Mouse (Mus musculus): ENCODE results near the gene Srsf5. TPM values are rescaled to one million over a fixed set of nuclear protein-coding genes. Genes with fewer than 3 reads are reported as not detected.

The Srsf5 gene
- polyA plus RNA-seq, 1 experiment from 2014 or later, result 506 TPM

Other genes starting within 250 kb of the Srsf5 start
- gene Ccdc177, start 184.8 kb upstream of the Srsf5 start, polyA plus RNA-seq (2015; fragmentation: Nextera tagmentation; extraction: Ambion mirVana), result 5.5 and 6.6 TPM in 2 replicates
- 13.0 and 14.5 TPM in 2 replicates for gene Susd6, start 155.0 kb upstream of the Srsf5 start, polyA plus RNA-seq (2015; fragmentation: Nextera tagmentation; extraction: Ambion mirVana)
- gene Slc10a1, start 23.2 kb downstream of the Srsf5 start, polyA plus RNA-seq (2015; fragmentation: Nextera tagmentation; extraction: Ambion mirVana), result 0.62 and 0.79 TPM in 2 replicates
- 17.7 and 20.3 TPM in 2 replicates for gene Smoc1, start 81.3 kb downstream of the Srsf5 start, polyA plus RNA-seq (2015; fragmentation: Nextera tagmentation; extraction: Ambion mirVana)

Measured in midbrain, embryonic 13.5 days (tissue).